ENCODE assay signal across 22 mouse cellular contexts in genomic region chr9:49632591-49632990, GRCm38 (mm10).
"Had no signal": no experiment of that assay in that cellular context is flagged by ENCODE, and none has a peak within 500 bp of the region (broad histone marks: within the 10 kb centered on the region; RNA-seq: fewer than 3 reads in every experiment).

No protein-coding gene starts in this region.

- DNase-seq: cerebellum, adult 8-10 months; cerebellum, adult 9-10 months; cerebellum, adult 9-11 months; cerebellum, postnatal 14 days; cerebellum, postnatal 36 days; embryo, embryonic 11 days; forebrain, postnatal 0 days; gastrocnemius, adult 2 months; gastrocnemius, postnatal 10 days; gastrocnemius, postnatal 14 days; gastrocnemius, postnatal 25 days; gastrocnemius, postnatal 36 days; heart, adult 2 months had no signal

- H3K27me3 ChIP-seq: embryonic facial prominence, embryonic 12.5 days; embryonic facial prominence, embryonic 13.5 days; embryonic facial prominence, embryonic 15.5 days; forebrain, embryonic 12.5 days; forebrain, embryonic 13.5 days; forebrain, embryonic 15.5 days had no signal

- H3K4me2 ChIP-seq: embryonic facial prominence, embryonic 12.5 days; embryonic facial prominence, embryonic 13.5 days; embryonic facial prominence, embryonic 15.5 days; forebrain, embryonic 12.5 days; forebrain, embryonic 13.5 days; forebrain, embryonic 15.5 days had no signal

- H3K4me3 ChIP-seq: embryonic facial prominence, embryonic 10.5 days; embryonic facial prominence, embryonic 12.5 days; embryonic facial prominence, embryonic 13.5 days; embryonic facial prominence, embryonic 15.5 days; erythroblast, embryonic 14.5 days; forebrain, embryonic 10.5 days; forebrain, embryonic 12.5 days; forebrain, embryonic 13.5 days; forebrain, embryonic 15.5 days; gastrocnemius, adult 2 months; heart, adult 2 months had no signal

- H3K36me3 ChIP-seq: embryonic facial prominence, embryonic 10.5 days; embryonic facial prominence, embryonic 12.5 days; embryonic facial prominence, embryonic 13.5 days; embryonic facial prominence, embryonic 15.5 days; forebrain, embryonic 10.5 days; forebrain, embryonic 12.5 days; forebrain, embryonic 15.5 days had no signal
